Mouse (Mus musculus) embryo, embryonic 9.5 days (tissue): ENCODE results near the gene Madcam1.
"Not testable (repeated sequence)": the region's sequence is repeated elsewhere in the genome, so short reads cannot be mapped to it uniquely, and the experiment has no call there.

Experiments used
- DNase-seq: peaks from one replicate; pipeline ENCODE4 v3.0.0-alpha.2; 2017; ENCODE audit errors: extremely low spot score

The Madcam1 gene

GRCm38 (mm10) chr10:79688720-79689119, 24.4 kb downstream of the Madcam1 start, which contains the start of gene Gzmm:
Gene Gzmm (plus strand): TSS chr10:79689020.
- DNase-seq: no peak

- DNase-seq: no peak
Measured at GRCm38 (mm10) chr10:79689178-79689577, 24.8 kb downstream of the Madcam1 start.

GRCm38 (mm10) chr10:79691986-79692548, 27.7 kb downstream of the Madcam1 start:
- DNase-seq: no peak

- no peak for DNase-seq
Measured at GRCm38 (mm10) chr10:79693580-79694378, 29.4 kb downstream of the Madcam1 start.

- DNase-seq: no peak
Measured at GRCm38 (mm10) chr10:79694379-79694655, 30.0 kb downstream of the Madcam1 start.

- no peak for DNase-seq
Measured at GRCm38 (mm10) chr10:79695231-79696128, 31.1 kb downstream of the Madcam1 start.

- no peak for DNase-seq
Measured at GRCm38 (mm10) chr10:79696129-79696651, 31.8 kb downstream of the Madcam1 start.

GRCm38 (mm10) chr10:79697916-79698315, 33.6 kb downstream of the Madcam1 start:
- DNase-seq: no peak

- DNase-seq: no peak
Measured at GRCm38 (mm10) chr10:79698459-79698858, 34.1 kb downstream of the Madcam1 start.

GRCm38 (mm10) chr10:79700676-79701075, 36.3 kb downstream of the Madcam1 start:
- no peak for DNase-seq

- no peak for DNase-seq
Measured at GRCm38 (mm10) chr10:79701443-79702129, 37.2 kb downstream of the Madcam1 start.

GRCm38 (mm10) chr10:79702970-79703369, 38.6 kb downstream of the Madcam1 start:
- not testable (repeated sequence) for DNase-seq

GRCm38 (mm10) chr10:79703541-79703940, 39.2 kb downstream of the Madcam1 start:
- no peak for DNase-seq

- DNase-seq: peak; percentile 98
Measured at GRCm38 (mm10) chr10:79704065-79704969, 40.0 kb downstream of the Madcam1 start, which contains the start of gene Bsg. Gene Bsg (plus strand): TSS chr10:79704491.

- DNase-seq: no peak
Measured at GRCm38 (mm10) chr10:79704970-79705360, 40.6 kb downstream of the Madcam1 start.

- DNase-seq: no peak
Measured at GRCm38 (mm10) chr10:79705951-79706350, 41.6 kb downstream of the Madcam1 start.

- no peak for DNase-seq
Measured at GRCm38 (mm10) chr10:79706406-79707094, 42.2 kb downstream of the Madcam1 start.

GRCm38 (mm10) chr10:79707162-79707561, 42.8 kb downstream of the Madcam1 start:
- no peak for DNase-seq

GRCm38 (mm10) chr10:79707759-79708158, 43.4 kb downstream of the Madcam1 start:
- no peak for DNase-seq

GRCm38 (mm10) chr10:79708668-79709067, 44.3 kb downstream of the Madcam1 start:
- no peak for DNase-seq
